Mouse (Mus musculus) neural tube, embryonic 12.5 days (tissue): ENCODE measurements around the gene Arhgap29. TPM values are rescaled to one million over a fixed set of nuclear protein-coding genes. Genes with fewer than 3 reads are reported as not detected.
A peak's percentile ranks its signal among the peaks of the same experiment; 100 is the strongest.

Experiments
- ATAC-seq: fragments of 200-750 bp; cut with Nextera tagmentation; 2 replicates; pipeline ENCODE4 v1.8.0; 2017; ENCODE audit warnings: low read depth, mild to moderate bottlenecking, moderate TSS enrichment, moderate library complexity; ENCODE audit not compliant: low FRiP score
- H3K27ac ChIP-seq: fragments of 300-500 bp; sonication (generic); 2 replicates; pipeline ENCODE4 v1.5.1; 2016
- H3K27me3 ChIP-seq: fragments of 300-500 bp; sonication (generic); replicated peaks from 2 replicates; pipeline ENCODE4 v1.6.1; 2016; ENCODE audit warnings: mild to moderate bottlenecking
- H3K36me3 ChIP-seq: fragments of 300-500 bp; sonication (generic); 2 replicates; pipeline ENCODE4 v1.6.1; 2016; ENCODE audit warnings: mild to moderate bottlenecking
- H3K4me1 ChIP-seq: fragments of 300-500 bp; sonication (generic); 2 replicates; pipeline ENCODE4 v1.6.1; 2016
- H3K4me2 ChIP-seq: fragments of 300-500 bp; sonication (generic); replicated peaks from 2 replicates; pipeline ENCODE4 v1.6.1; 2016; ENCODE audit warnings: mild to moderate bottlenecking
- H3K4me3 ChIP-seq: fragments of 300-500 bp; sonication (generic); 2 replicates; pipeline ENCODE4 v1.5.1; 2016
- H3K9ac ChIP-seq: fragments of 300-500 bp; sonication (generic); 2 replicates; pipeline ENCODE4 v1.6.1; 2016; ENCODE audit warnings: mild to moderate bottlenecking
- H3K9me3 ChIP-seq: fragments of 300-500 bp; sonication (generic); 2 replicates; pipeline ENCODE4 v1.6.1; 2016; ENCODE audit warnings: mild to moderate bottlenecking
- WGBS: fragments of 180-500 bp; shearing (Covaris S2); methylation state at CpG from one replicate; pipeline ENCODE4 v1.1.7; 2016; 5-methylcytosine and 5-hydroxymethylcytosine counted together
- polyA plus RNA-seq: library from polyadenylated mRNA; unstranded; fragments of >200 nt; fragmentation: Nextera tagmentation; extraction: Ambion mirVana; gene quantifications from 2 replicates; pipeline ENCODE4 v1.2.1, GENCODE M21; 2016

Gene Arhgap29
- polyA plus RNA-seq = 38.0 and 40.5 TPM in 2 replicates

GRCm38 (mm10) chr3:121952041-121952591 is at the start of gene Arhgap29:
TSS of gene Arhgap29 (plus strand) at chr3:121952541.
- peak within 1 kb of the TSS; percentile 63 for H3K4me3 ChIP-seq
- peaks cover 11% of the 10 kb centered on the region; the same call in 1 of the 2 replicates for H3K4me1 ChIP-seq
- no peaks in the 10 kb centered on the region for H3K9me3 ChIP-seq
- H3K36me3 ChIP-seq = no peaks in the 10 kb centered on the region
- ATAC-seq = no peak
- WGBS = 92% methylated on average over 8 of the region's 8 CpGs
- H3K4me2 ChIP-seq = peak within 1 kb of the TSS; percentile 88
- no peak within 1 kb of the TSS for H3K27ac ChIP-seq
- peaks cover 22% of the 10 kb centered on the region for H3K27me3 ChIP-seq
- H3K9ac ChIP-seq = peak within 1 kb of the TSS; percentile 61

- Histone ChIP-seq H3K27me3 (no peaks in the 10 kb centered on the region), H3K27ac (no peak overlapping the region), H3K4me3 (no peak overlapping the region), H3K9me3 (no peaks in the 10 kb centered on the region), H3K36me3 (no peaks in the 10 kb centered on the region), H3K4me1 (no peaks in the 10 kb centered on the region), H3K9ac (no peak overlapping the region), H3K4me2 (no peak overlapping the region)
- 93% methylated on average over 5 of the region's 5 CpGs for WGBS
- no peak for ATAC-seq
Observed at GRCm38 (mm10) chr3:121902729-121903128, 49.6 kb upstream of the Arhgap29 start.

- no peak overlapping the region for H3K4me2 ChIP-seq
- no peak overlapping the region for H3K4me3 ChIP-seq
- H3K9ac ChIP-seq = no peak overlapping the region
- H3K27me3 ChIP-seq = no peaks in the 10 kb centered on the region
- H3K36me3 ChIP-seq = no peaks in the 10 kb centered on the region
- no peak overlapping the region for H3K27ac ChIP-seq
- H3K4me1 ChIP-seq = no peaks in the 10 kb centered on the region
- WGBS = 77% methylated on average over 4 of the region's 4 CpGs
- ATAC-seq = no peak
- H3K9me3 ChIP-seq = no peaks in the 10 kb centered on the region
Observed at GRCm38 (mm10) chr3:121903286-121903685, 49.1 kb upstream of the Arhgap29 start.

DNA sequence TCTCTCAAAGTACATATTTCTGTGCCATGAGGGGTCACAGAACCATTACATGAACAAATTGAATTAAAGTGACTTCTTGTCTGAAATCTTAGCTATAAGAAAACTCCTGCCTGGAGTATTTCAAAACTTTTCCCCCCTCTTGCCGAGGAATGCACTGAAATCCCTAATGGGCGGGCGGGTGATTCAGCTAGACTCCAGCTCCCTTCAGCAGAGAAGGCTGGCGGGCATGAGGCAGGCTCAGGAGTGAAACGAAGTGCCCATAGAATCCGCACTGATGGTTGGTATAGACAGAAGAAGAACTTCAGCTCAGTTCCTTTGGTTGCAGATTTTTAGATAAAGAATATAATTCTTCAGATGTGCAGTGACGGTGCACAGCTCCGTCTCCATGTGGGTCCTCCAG is 48.6 kb upstream of the Arhgap29 start:
- Histone ChIP-seq H3K36me3 (no peaks in the 10 kb centered on the region), H3K4me3 (no peak overlapping the region), H3K27me3 (no peaks in the 10 kb centered on the region), H3K4me1 (no peaks in the 10 kb centered on the region), H3K4me2 (no peak overlapping the region), H3K9me3 (no peaks in the 10 kb centered on the region), H3K9ac (no peak overlapping the region), H3K27ac (no peak overlapping the region)
- ATAC-seq = no peak
- WGBS = 78% methylated on average over 8 of the region's 8 CpGs

- 88% methylated on average over 2 of the region's 2 CpGs for WGBS
- ATAC-seq = no peak
Observed at GRCm38 (mm10) chr3:121904476-121904875, 47.9 kb upstream of the Arhgap29 start.

GRCm38 (mm10) chr3:121906623-121907022 is 45.7 kb upstream of the Arhgap29 start:
- Histone ChIP-seq H3K4me1 (no peaks in the 10 kb centered on the region), H3K4me2 (no peak overlapping the region), H3K36me3 (no peaks in the 10 kb centered on the region), H3K27me3 (no peaks in the 10 kb centered on the region), H3K9ac (no peak overlapping the region), H3K9me3 (no peaks in the 10 kb centered on the region), H3K4me3 (no peak overlapping the region), H3K27ac (no peak overlapping the region)
- no peak for ATAC-seq
- WGBS = 61% methylated on average over 8 of the region's 8 CpGs

More at GRCm38 (mm10) chr3:121904476-121904875, 47.9 kb upstream of the Arhgap29 start:
- H3K4me1 ChIP-seq = no peaks in the 10 kb centered on the region
- no peaks in the 10 kb centered on the region for H3K9me3 ChIP-seq
- no peak overlapping the region for H3K4me2 ChIP-seq
- H3K36me3 ChIP-seq = no peaks in the 10 kb centered on the region
- no peak overlapping the region for H3K9ac ChIP-seq
- H3K27ac ChIP-seq = no peak overlapping the region
- no peak overlapping the region for H3K4me3 ChIP-seq
- no peaks in the 10 kb centered on the region for H3K27me3 ChIP-seq

- no peaks in the 10 kb centered on the region for H3K27me3 ChIP-seq
- no peak overlapping the region for H3K4me3 ChIP-seq
- H3K9ac ChIP-seq = no peak overlapping the region
- H3K9me3 ChIP-seq = no peaks in the 10 kb centered on the region
- ATAC-seq = no peak
- no peak overlapping the region for H3K4me2 ChIP-seq
- H3K36me3 ChIP-seq = no peaks in the 10 kb centered on the region
- no peak overlapping the region for H3K27ac ChIP-seq
- 79% methylated on average over 3 of the region's 3 CpGs for WGBS
- H3K4me1 ChIP-seq = no peaks in the 10 kb centered on the region
Observed at GRCm38 (mm10) chr3:121909155-121909554, 43.2 kb upstream of the Arhgap29 start.

DNA sequence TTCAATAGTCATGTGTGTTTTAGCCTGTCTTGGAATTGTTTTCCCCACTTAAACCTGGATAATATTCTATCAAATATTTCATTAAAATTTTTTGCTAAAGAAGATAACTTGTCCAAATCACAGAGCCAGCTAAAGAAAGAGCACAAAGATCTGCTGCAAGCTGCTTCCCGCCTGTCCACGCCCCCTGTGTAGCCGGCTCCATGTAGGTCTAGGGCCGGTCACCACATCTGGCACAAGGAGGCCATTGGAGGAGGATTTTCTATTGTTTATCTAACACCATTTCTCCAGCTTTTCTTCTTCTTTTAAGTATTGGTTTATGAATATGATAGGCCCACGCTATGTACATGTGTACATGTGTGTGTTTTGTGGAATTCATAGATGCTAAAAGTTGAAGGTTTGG is 38.9 kb upstream of the Arhgap29 start:
- H3K36me3 ChIP-seq = no peaks in the 10 kb centered on the region
- H3K9me3 ChIP-seq = no peaks in the 10 kb centered on the region
- H3K9ac ChIP-seq = no peak overlapping the region
- no peak for ATAC-seq
- H3K4me2 ChIP-seq = no peak overlapping the region
- WGBS = 82% methylated on average over 5 of the region's 5 CpGs
- no peak overlapping the region for H3K27ac ChIP-seq
- H3K27me3 ChIP-seq = no peaks in the 10 kb centered on the region
- H3K4me3 ChIP-seq = no peak overlapping the region
- H3K4me1 ChIP-seq = no peaks in the 10 kb centered on the region

DNA sequence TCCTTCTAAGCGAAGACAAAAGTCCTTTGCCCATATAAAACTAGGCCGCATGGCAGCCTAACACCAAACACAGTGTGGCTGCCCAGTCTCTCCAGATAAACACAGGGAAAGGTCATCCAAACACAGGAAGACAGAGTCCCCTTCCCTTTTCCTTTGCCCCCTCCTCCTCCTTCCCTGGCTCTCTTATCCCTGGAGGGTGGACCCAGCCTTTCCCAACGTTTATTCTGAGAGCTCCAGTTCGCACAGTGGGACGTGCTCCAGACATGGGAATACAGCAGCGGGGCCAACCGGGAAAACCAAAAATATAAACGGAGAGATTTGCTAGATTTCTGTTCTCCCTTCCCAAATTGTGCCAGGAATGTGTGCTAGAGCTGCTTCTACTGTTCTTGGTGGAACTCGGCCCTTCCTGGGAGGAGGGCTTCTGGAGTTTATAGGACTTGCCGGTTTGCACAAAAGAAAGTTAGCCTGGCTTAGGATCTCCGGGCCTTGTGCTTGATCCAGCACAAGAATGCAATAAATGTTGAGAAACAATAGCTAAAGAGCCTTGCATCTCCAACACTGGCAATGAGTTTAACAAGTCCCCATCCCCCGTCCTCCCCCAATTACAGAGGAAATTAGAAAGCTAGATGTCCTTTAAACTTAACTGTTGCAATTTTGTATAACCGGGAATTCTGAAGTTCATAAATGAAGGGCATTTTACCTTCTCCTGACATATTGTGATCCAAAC is 37.7 kb upstream of the Arhgap29 start:
- no peak overlapping the region for H3K27ac ChIP-seq
- H3K4me2 ChIP-seq = no peak overlapping the region
- H3K27me3 ChIP-seq = no peaks in the 10 kb centered on the region
- WGBS = 53% methylated on average over 13 of the region's 13 CpGs
- no peaks in the 10 kb centered on the region for H3K36me3 ChIP-seq
- no peak overlapping the region for H3K9ac ChIP-seq
- H3K4me3 ChIP-seq = no peak overlapping the region
- H3K4me1 ChIP-seq = no peaks in the 10 kb centered on the region
- H3K9me3 ChIP-seq = no peaks in the 10 kb centered on the region
- ATAC-seq = no peak

DNA sequence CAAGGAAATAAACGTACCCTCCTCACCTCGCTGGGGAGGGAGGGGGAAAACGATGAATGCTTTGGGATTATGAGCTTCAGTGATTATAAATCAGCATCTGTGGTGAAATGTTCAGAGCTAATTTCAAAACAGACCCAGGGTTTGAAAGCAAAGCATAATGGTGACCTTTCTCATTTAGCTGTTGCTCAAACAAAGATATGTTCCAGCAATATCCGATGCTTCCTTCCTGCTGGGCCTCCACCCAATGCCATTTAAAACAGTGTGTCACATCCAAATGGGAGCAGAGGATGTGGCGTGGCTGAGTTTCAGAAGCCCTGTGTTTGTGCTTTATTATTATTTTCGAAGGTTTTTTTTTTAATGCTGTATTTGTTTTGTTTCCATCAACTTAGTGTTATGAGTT is 37.1 kb upstream of the Arhgap29 start:
- WGBS = 84% methylated on average over 6 of the region's 6 CpGs
- H3K36me3 ChIP-seq = no peaks in the 10 kb centered on the region
- H3K9ac ChIP-seq = no peak overlapping the region
- H3K4me2 ChIP-seq = no peak overlapping the region
- no peak overlapping the region for H3K4me3 ChIP-seq
- H3K4me1 ChIP-seq = no peaks in the 10 kb centered on the region
- H3K27me3 ChIP-seq = no peaks in the 10 kb centered on the region
- no peak overlapping the region for H3K27ac ChIP-seq
- no peaks in the 10 kb centered on the region for H3K9me3 ChIP-seq
- no peak for ATAC-seq

- WGBS = 88% methylated on average over 5 of the region's 5 CpGs
- Histone ChIP-seq H3K4me2 (no peak overlapping the region), H3K27me3 (no peaks in the 10 kb centered on the region), H3K9ac (no peak overlapping the region), H3K9me3 (no peaks in the 10 kb centered on the region), H3K4me3 (no peak overlapping the region), H3K4me1 (no peaks in the 10 kb centered on the region), H3K27ac (no peak overlapping the region), H3K36me3 (no peaks in the 10 kb centered on the region)
- no peak for ATAC-seq
Observed at GRCm38 (mm10) chr3:121916802-121917532, 35.4 kb upstream of the Arhgap29 start.

DNA sequence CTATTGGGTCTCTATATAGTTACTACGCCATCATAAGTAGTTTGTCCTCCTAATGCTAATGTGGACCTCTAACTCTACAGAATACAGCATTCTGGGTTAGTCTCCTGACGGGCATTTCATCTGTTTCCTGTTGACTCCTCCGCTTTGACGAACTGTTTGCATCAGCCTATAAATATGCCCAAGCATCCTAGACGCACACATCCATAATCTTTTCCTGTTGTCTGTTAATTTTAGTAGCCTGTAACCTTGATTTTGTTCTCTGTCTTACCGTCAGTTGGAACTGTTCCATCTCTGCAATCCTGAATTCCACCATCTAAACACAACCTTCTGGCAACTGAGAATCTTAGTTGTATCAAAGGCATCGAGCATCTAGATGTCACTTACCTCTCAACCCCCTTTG is 34.7 kb upstream of the Arhgap29 start:
- Histone ChIP-seq H3K4me1 (no peaks in the 10 kb centered on the region), H3K36me3 (no peaks in the 10 kb centered on the region), H3K9ac (no peak overlapping the region), H3K27ac (no peak overlapping the region), H3K4me3 (no peak overlapping the region), H3K27me3 (no peaks in the 10 kb centered on the region), H3K9me3 (no peaks in the 10 kb centered on the region), H3K4me2 (no peak overlapping the region)
- ATAC-seq = no peak
- WGBS = 89% methylated on average over 7 of the region's 7 CpGs
